Mouse (Mus musculus) adipocyte (in vitro differentiated cells): Measurements from ENCODE around the gene Gm20878.
"Not testable (repeated sequence)": the region's sequence is repeated elsewhere in the genome, so short reads cannot be mapped to it uniquely, and the experiment has no call there.

Experiments
- DNase-seq: peaks from one replicate; pipeline ENCODE4 v3.0.0-alpha.2; 2016; ENCODE audit warnings: low spot score

Gene Gm20878

DNA sequence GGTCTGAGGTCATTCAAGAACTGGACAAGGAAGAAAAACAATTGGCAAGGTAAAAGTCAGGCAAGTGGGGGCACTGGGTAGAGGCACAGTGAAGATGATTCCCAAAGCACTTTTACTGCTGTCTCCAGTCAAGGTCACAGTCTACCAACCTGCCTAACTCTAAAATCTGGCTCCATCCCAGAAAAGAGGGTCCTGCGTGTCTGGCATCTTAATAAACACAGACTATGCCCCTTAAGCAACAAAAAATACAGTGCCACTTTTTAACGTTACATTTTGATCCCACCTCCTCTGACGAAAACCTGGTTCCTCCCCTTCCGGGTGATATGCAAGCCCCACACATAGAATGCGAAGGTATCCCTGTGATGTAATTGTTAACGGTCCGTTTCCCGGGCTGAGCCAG is at the start of gene Gm20878:
Gm20878 (plus strand) TSS at position 301 of the 400 bp plus-strand sequence.
- not testable (repeated sequence) for DNase-seq

GRCm38 (mm10) chr4:41903310-41903709 is 38.1 kb upstream of the Gm20878 start, which contains the start of gene Gm21541:
TSS of gene Gm21541 (plus strand) at chr4:41903610.
- DNase-seq, result not testable (repeated sequence)

DNA sequence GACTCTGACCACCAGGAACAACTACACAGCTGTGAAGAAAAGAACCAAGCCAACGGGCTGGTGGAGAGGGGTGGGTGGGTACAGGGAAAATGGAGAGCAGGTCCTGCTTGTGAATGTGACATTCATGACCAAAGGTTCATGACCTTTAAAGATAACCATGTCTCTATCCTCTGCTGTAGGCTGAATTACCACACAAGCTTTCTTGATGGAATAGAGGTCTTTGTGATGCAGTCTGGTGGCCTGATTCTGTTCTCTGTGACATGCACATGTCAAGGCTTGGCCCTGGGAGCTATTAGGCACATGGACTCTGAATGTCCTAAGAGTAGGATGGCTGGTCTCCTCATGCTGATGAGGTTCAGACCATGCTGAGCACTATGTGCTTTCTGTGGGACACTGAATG is 24.4 kb downstream of the Gm20878 start, which contains the start of gene Fam205a4:
Fam205a4 (plus strand) TSS at position 301 of the 400 bp plus-strand sequence.
- not testable (repeated sequence) for DNase-seq
